In genomic region chr12:84969656-84970427, GRCm38 (mm10) we compare ENCODE assay signal across 8 mouse cellular contexts. TPM values are rescaled to one million over a fixed set of nuclear protein-coding genes. Genes with fewer than 3 reads are reported as not detected.
DNase-seq lines count a peak whose midpoint lies in the region; ATAC-seq and TF ChIP-seq lines count a peak whose summit lies in the region.

No protein-coding gene starts in this region.

- peak overlapping the region; percentile 75 for H3K9ac ChIP-seq in heart, embryonic 11.5 days (ENCODE audit: low read depth, low read length)
- H3K9ac ChIP-seq in forebrain, postnatal 0 days = peak overlapping the region; percentile 85
- peak overlapping the region; percentile 91 for H3K9ac ChIP-seq in liver, embryonic 16.5 days (ENCODE audit: low read depth, low read length)

- H3K27ac ChIP-seq in heart, embryonic 11.5 days (ENCODE audit: low read depth, low read length) = no peak overlapping the region
- H3K27ac ChIP-seq in forebrain, postnatal 0 days (ENCODE audit: low read depth, low read length) = peak overlapping the region; percentile 77; the same call in 1 of the 2 replicates
- peak overlapping the region; percentile 80 for H3K27ac ChIP-seq in liver, embryonic 16.5 days (ENCODE audit: low read length)
- H3K27ac ChIP-seq in thymus, adult 2 months (ENCODE audit: control insufficient read depth, insufficient read depth, low read length) = peak overlapping the region; percentile 69

- intact Hi-C loops in heart, postnatal 10 days (cut with DNase I) = loop anchor here (5.0 kb wide), 1 partner anchor 93 kb away; the partner anchor contains the start of gene Ltbp2

- H3K27me3 ChIP-seq in heart, embryonic 11.5 days (ENCODE audit: control insufficient read depth, insufficient read depth, low read length) = no peaks in the 10 kb centered on the region
- H3K27me3 ChIP-seq in forebrain, postnatal 0 days (ENCODE audit: insufficient read depth, low read length) = no peaks in the 10 kb centered on the region
- H3K27me3 ChIP-seq in liver, embryonic 16.5 days (ENCODE audit: control insufficient read depth, insufficient read depth, low read depth, low read length) = no peaks in the 10 kb centered on the region
- H3K27me3 ChIP-seq in thymus, adult 2 months (ENCODE audit: control insufficient read depth, insufficient read depth, low read length) = no peaks in the 10 kb centered on the region

- no peak for TF ChIP-seq POLR2A in thymus, adult 2 months (IDR thresholded peaks at IDR 0.05; ENCODE audit: control insufficient read depth, extremely low read depth, insufficient read depth, low read length, poor library complexity)

- peaks cover 9% of the 10 kb centered on the region for H3K4me1 ChIP-seq in heart, embryonic 11.5 days (ENCODE audit: control insufficient read depth, insufficient read depth, low read length)
- 0 out of 2 replicates have a peak, but pooled peaks cover 7% of the 10 kb centered on the region for H3K4me1 ChIP-seq in forebrain, postnatal 0 days (ENCODE audit: insufficient read depth)
- peaks cover 17% of the 10 kb centered on the region for H3K4me1 ChIP-seq in liver, embryonic 16.5 days (ENCODE audit: control insufficient read depth, low read depth, low read length)
- peaks cover 11% of the 10 kb centered on the region for H3K4me1 ChIP-seq in thymus, adult 2 months (replicated peaks; ENCODE audit: control insufficient read depth, insufficient read depth, low read length)

- no peaks in the 10 kb centered on the region for H3K36me3 ChIP-seq in heart, embryonic 11.5 days (ENCODE audit: control insufficient read depth, insufficient read depth, low read length)
- H3K36me3 ChIP-seq in forebrain, postnatal 0 days (ENCODE audit: insufficient read depth) = peaks cover 19% of the 10 kb centered on the region
- H3K36me3 ChIP-seq in liver, embryonic 16.5 days (ENCODE audit: control insufficient read depth, insufficient read depth) = peaks cover 14% of the 10 kb centered on the region
- H3K36me3 ChIP-seq in thymus, adult 2 months (ENCODE audit: control insufficient read depth, insufficient read depth, low read length) = peaks cover 23% of the 10 kb centered on the region

- peak overlapping the region; percentile 77 for H3K4me3 ChIP-seq in heart, embryonic 11.5 days (ENCODE audit: low read depth, low read length)
- peak overlapping the region; percentile 73 for H3K4me3 ChIP-seq in forebrain, postnatal 0 days (ENCODE audit: low read depth, low read length)
- peak overlapping the region; percentile 84 for H3K4me3 ChIP-seq in liver, embryonic 16.5 days (ENCODE audit: low read depth, low read length)
- H3K4me3 ChIP-seq in thymus, adult 2 months (ENCODE audit: control insufficient read depth, insufficient read depth, low read length) = peak overlapping the region; percentile 98

- WGBS in heart, embryonic 11.5 days (ENCODE audit: insufficient replicate concordance) = 17% methylated on average over 15 of the region's 15 CpGs
- WGBS in forebrain, postnatal 0 days = 29% methylated on average over 15 of the region's 15 CpGs
- WGBS in liver, embryonic 16.5 days (ENCODE audit: insufficient replicate concordance) = 13% methylated on average over 15 of the region's 15 CpGs
- 19% methylated on average over 15 of the region's 15 CpGs for WGBS in thymus, adult 2 months

- no peak for TF ChIP-seq CTCF in forebrain, postnatal 0 days (IDR thresholded peaks at IDR 0.05; ENCODE audit: low read depth)
- no peak for TF ChIP-seq CTCF in thymus, adult 2 months (IDR thresholded peaks at IDR 0.05; ENCODE audit: borderline replicate concordance, control insufficient read depth, extremely low read depth, insufficient read depth, low read length, poor library complexity)

- peak overlapping the region; percentile 92 for H3K4me2 ChIP-seq in heart, embryonic 11.5 days
- H3K4me2 ChIP-seq in forebrain, postnatal 0 days (ENCODE audit: low read depth) = peak overlapping the region; percentile 89
- H3K4me2 ChIP-seq in liver, embryonic 16.5 days (ENCODE audit: low read depth, low read length) = peak overlapping the region; percentile 70

- H3K9me3 ChIP-seq in heart, embryonic 11.5 days (replicated peaks; ENCODE audit: control insufficient read depth, low read length) = no peaks in the 10 kb centered on the region
- H3K9me3 ChIP-seq in forebrain, postnatal 0 days (ENCODE audit: low read length) = no peaks in the 10 kb centered on the region
- H3K9me3 ChIP-seq in liver, embryonic 16.5 days (replicated peaks; ENCODE audit: control insufficient read depth, low read length) = no peaks in the 10 kb centered on the region

- no peak for ATAC-seq in heart, embryonic 11.5 days (replicated peaks; ENCODE audit: insufficient number of reproducible peaks, low FRiP score, low TSS enrichment)
- ATAC-seq in forebrain, postnatal 0 days = peak; percentile 34
- peak; percentile 27; the same call in 1 of the 2 replicates for ATAC-seq in liver, embryonic 16.5 days (ENCODE audit: low read depth)

- DNase-seq in heart, postnatal 10 days = no peak
- peak; percentile 28 for DNase-seq in MN1 (ENCODE audit: low spot score)
- DNase-seq in forebrain, postnatal 0 days = no peak
- DNase-seq in thymus, adult 2 months = peak; percentile 27
- no peak for DNase-seq in cerebellum, postnatal 25 days
- no peak for DNase-seq in kidney, postnatal 14 days

RNA-seq across cellular contexts. Expression of gene Fcf1, which starts 0.9 kb away (rescaled TPM):
- polyA plus RNA-seq in heart, embryonic 11.5 days (2014; fragmentation: Nextera tagmentation; extraction: Ambion mirVana) = 92.3 and 102 TPM in 2 replicates
- 10 to 100 TPM; 45.0 to 45.3 TPM for total RNA-seq in heart, postnatal 10 days (2021)
- total RNA-seq in forebrain, postnatal 0 days (2014; rRNA removed) = 38.6 and 44.5 TPM in 2 replicates
- 92.9 and 112 TPM in 2 replicates for polyA plus RNA-seq in forebrain, postnatal 0 days (2015; fragmentation: Nextera tagmentation; extraction: Ambion mirVana)
- 71.0 and 75.4 TPM in 2 replicates for polyA plus RNA-seq in liver, embryonic 16.5 days (2015; fragmentation: Nextera tagmentation; extraction: Ambion mirVana)
- polyA plus RNA-seq in thymus, adult 2 months (2012; rRNA removed) = 44.1 and 66.2 TPM in 2 replicates

RNA-seq across cellular contexts. Expression of gene Arel1, which starts 0.9 kb away (rescaled TPM):
- 13.1 and 16.1 TPM in 2 replicates for polyA plus RNA-seq in heart, embryonic 11.5 days (2014; fragmentation: Nextera tagmentation; extraction: Ambion mirVana)
- total RNA-seq in heart, postnatal 10 days (2021) = 10 to 100 TPM; 38.1 to 48.5 TPM
- 81.6 and 96.9 TPM in 2 replicates for total RNA-seq in forebrain, postnatal 0 days (2014; rRNA removed)
- 26.5 and 32.8 TPM in 2 replicates for polyA plus RNA-seq in forebrain, postnatal 0 days (2015; fragmentation: Nextera tagmentation; extraction: Ambion mirVana)
- polyA plus RNA-seq in liver, embryonic 16.5 days (2015; fragmentation: Nextera tagmentation; extraction: Ambion mirVana) = 15.1 and 16.5 TPM in 2 replicates
- polyA plus RNA-seq in thymus, adult 2 months (2012; rRNA removed) = 41.1 and 42.1 TPM in 2 replicates

RNA-seq across cellular contexts. Expression of gene Ylpm1, which starts 26.3 kb away (rescaled TPM):
- polyA plus RNA-seq in heart, embryonic 11.5 days (2014; fragmentation: Nextera tagmentation; extraction: Ambion mirVana) = 28.5 and 30.4 TPM in 2 replicates
- total RNA-seq in heart, postnatal 10 days (2021) = 10 to 100 TPM; 33.6 to 36.3 TPM
- 51.2 and 59.6 TPM in 2 replicates for total RNA-seq in forebrain, postnatal 0 days (2014; rRNA removed)
- polyA plus RNA-seq in forebrain, postnatal 0 days (2015; fragmentation: Nextera tagmentation; extraction: Ambion mirVana) = 17.3 and 23.4 TPM in 2 replicates
- polyA plus RNA-seq in liver, embryonic 16.5 days (2015; fragmentation: Nextera tagmentation; extraction: Ambion mirVana) = 5.8 and 6.5 TPM in 2 replicates
- polyA plus RNA-seq in thymus, adult 2 months (2012; rRNA removed) = 32.1 and 40.6 TPM in 2 replicates

Comparison
In these comparisons a context has a peak if more than half of its experiments do, and no peak if none do; other contexts are left out.
1. DNase-seq: peak in MN1 (single experiment) and thymus, adult 2 months (single experiment); none in heart, postnatal 10 days (0 of 2), forebrain, postnatal 0 days (single experiment), cerebellum, postnatal 25 days (0 of 2) and kidney, postnatal 14 days (single experiment).
2. Peak in every context shown above with its lines, with median percentiles within 50 percentile points of each other: H3K4me2 ChIP-seq, H3K4me3 ChIP-seq and H3K9ac ChIP-seq.